Mouse (Mus musculus): ENCODE data around the gene Car9.

DNA sequence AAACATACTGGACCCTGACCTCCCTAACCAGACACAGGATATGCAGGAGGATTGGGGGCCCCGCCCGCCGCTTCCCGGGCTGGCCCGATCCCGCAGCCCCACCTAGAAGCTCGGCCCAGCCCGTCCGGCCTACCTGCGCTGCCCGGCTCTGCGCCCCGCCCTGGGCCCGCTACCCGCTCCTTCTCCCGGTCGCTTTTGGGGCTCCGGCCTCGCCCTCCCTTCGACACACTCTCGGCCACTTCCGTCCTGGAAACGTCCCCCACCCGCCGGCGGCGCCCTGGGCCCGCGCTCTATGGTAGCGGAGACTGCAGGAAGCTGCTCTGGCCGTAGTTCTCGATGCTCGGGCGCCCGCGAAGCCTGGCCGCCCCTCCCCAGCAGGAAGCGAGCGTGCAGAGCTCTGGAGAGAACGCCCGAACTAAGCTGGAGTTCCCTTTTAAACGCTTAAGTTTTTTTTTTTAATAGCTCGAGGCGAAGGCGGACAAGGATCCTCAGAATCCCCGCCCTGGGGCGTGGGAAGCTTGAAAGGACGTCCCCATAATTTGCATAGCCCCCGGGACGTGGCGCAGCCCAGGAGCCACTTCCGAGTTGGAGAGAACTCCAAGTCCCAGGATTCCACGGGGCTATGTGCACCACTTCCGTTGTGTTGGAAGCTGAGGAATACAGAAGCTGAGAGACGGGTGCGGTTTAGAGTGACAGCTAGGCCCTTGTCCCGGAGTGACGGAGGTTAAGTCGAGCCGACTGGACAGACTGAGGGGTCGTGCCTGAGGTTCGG is 55.4 kb downstream of the Car9 start, which contains the start of the genes Creb3 and Tln1:
- TF ChIP-seq CTCF (IDR thresholded peaks at IDR 0.05; ENCODE audit: extremely low read depth, insufficient read length, insufficient replicate concordance, low read depth, low read length) (no peak), POLR2A (IDR thresholded peaks at IDR 0.05; ENCODE audit: low read depth, low read length) (peak; percentile 57)

Data from small intestine, adult 2 months (tissue).